Mouse (Mus musculus): Measurements from ENCODE around the gene Nsun4. TPM values are rescaled to one million over a fixed set of nuclear protein-coding genes. Genes with fewer than 3 reads are reported as not detected.
A peak's percentile ranks its signal among the peaks of the same experiment; 100 is the strongest.

Nsun4 gene
- polyA plus RNA-seq, 1 experiment from 2014 or later = 19.5 TPM

GRCm38 (mm10) chr4:115984967-115985366, 68.7 kb downstream of the Nsun4 start:
- Histone ChIP-seq H3K9ac (ENCODE audit: low read depth, low read length) (no peak overlapping the region), H3K36me3 (ENCODE audit: control insufficient read depth, insufficient read depth, low read length) (no peaks in the 10 kb centered on the region), H3K27me3 (replicated peaks; ENCODE audit: control insufficient read depth, insufficient read depth, low read length) (peaks cover 14% of the 10 kb centered on the region), H3K9me3 (ENCODE audit: control insufficient read depth, low read length) (no peaks in the 10 kb centered on the region), H3K4me2 (no peak overlapping the region), H3K27ac (ENCODE audit: low read depth, low read length) (no peak overlapping the region), H3K4me1 (replicated peaks; ENCODE audit: control insufficient read depth, insufficient read depth, low read length) (no peaks in the 10 kb centered on the region), H3K4me3 (ENCODE audit: low read depth, low read length) (no peak overlapping the region)
- no peak for DNase-seq (ENCODE audit: low spot score)
- 30% methylated on average over 8 of the region's 8 CpGs for WGBS
- no peak for ATAC-seq (replicated peaks; ENCODE audit: low FRiP score)

- H3K4me1 ChIP-seq (replicated peaks; ENCODE audit: control insufficient read depth, insufficient read depth, low read length) = 0 out of 2 replicates have a peak, but pooled peaks cover 2% of the 10 kb centered on the region
- no peaks in the 10 kb centered on the region for H3K9me3 ChIP-seq (ENCODE audit: control insufficient read depth, low read length)
- H3K27ac ChIP-seq (ENCODE audit: low read depth, low read length) = no peak overlapping the region
- peaks cover 22% of the 10 kb centered on the region for H3K27me3 ChIP-seq (replicated peaks; ENCODE audit: control insufficient read depth, insufficient read depth, low read length)
- no peaks in the 10 kb centered on the region for H3K36me3 ChIP-seq (ENCODE audit: control insufficient read depth, insufficient read depth, low read length)
- H3K4me3 ChIP-seq (ENCODE audit: low read depth, low read length) = no peak overlapping the region
- ATAC-seq (replicated peaks; ENCODE audit: low FRiP score) = peak; percentile 35; the same call in 1 of the 2 replicates
- peak; percentile 81 for DNase-seq (ENCODE audit: low spot score)
- no peak overlapping the region for H3K9ac ChIP-seq (ENCODE audit: low read depth, low read length)
- WGBS = 2% methylated on average over 13 of the region's 13 CpGs
- H3K4me2 ChIP-seq = peak overlapping the region; percentile 11; the same call in 1 of the 2 replicates
These were observed 69.6 kb downstream of the Nsun4 start for GRCm38 (mm10) chr4:115984111-115984510.

Other genes with a start within 250 kb of the Nsun4 start
- gene Mob3c, start 225.8 kb downstream of the Nsun4 start, polyA plus RNA-seq (2014; fragmentation: Nextera tagmentation; extraction: Ambion mirVana) = 9.7 and 9.8 TPM in 2 replicates
- gene Mknk1, start 214.7 kb downstream of the Nsun4 start, polyA plus RNA-seq (2014; fragmentation: Nextera tagmentation; extraction: Ambion mirVana) = 43.8 and 46.9 TPM in 2 replicates
- gene Kncn, start 169.5 kb downstream of the Nsun4 start, polyA plus RNA-seq (2014; fragmentation: Nextera tagmentation; extraction: Ambion mirVana) = not detected in 2 replicates
- not detected in 2 replicates for gene 6430628N08Rik, start 163.2 kb downstream of the Nsun4 start, polyA plus RNA-seq (2014; fragmentation: Nextera tagmentation; extraction: Ambion mirVana)
- gene Dmbx1, start 114.0 kb downstream of the Nsun4 start, polyA plus RNA-seq (2014; fragmentation: Nextera tagmentation; extraction: Ambion mirVana) = not detected in 2 replicates
- gene Faah, start 36.0 kb downstream of the Nsun4 start, polyA plus RNA-seq (2014; fragmentation: Nextera tagmentation; extraction: Ambion mirVana) = 3.9 and 4.7 TPM in 2 replicates
- gene Uqcrh, start 21.2 kb upstream of the Nsun4 start, polyA plus RNA-seq (2014; fragmentation: Nextera tagmentation; extraction: Ambion mirVana) = 483 and 529 TPM in 2 replicates
- 67.6 and 70.8 TPM in 2 replicates for gene Lrrc41, start 21.4 kb upstream of the Nsun4 start, polyA plus RNA-seq (2014; fragmentation: Nextera tagmentation; extraction: Ambion mirVana)
- gene Rad54l, start 69.8 kb upstream of the Nsun4 start, polyA plus RNA-seq (2014; fragmentation: Nextera tagmentation; extraction: Ambion mirVana) = 59.4 and 61.7 TPM in 2 replicates
- 32.8 and 37.7 TPM in 2 replicates for gene Pomgnt1, start 70.0 kb upstream of the Nsun4 start, polyA plus RNA-seq (2014; fragmentation: Nextera tagmentation; extraction: Ambion mirVana)
- 0.64 and 1.1 TPM in 2 replicates for gene Lurap1, start 97.5 kb upstream of the Nsun4 start, polyA plus RNA-seq (2014; fragmentation: Nextera tagmentation; extraction: Ambion mirVana)
- 0.11 TPM in 1 of 2 replicates, not detected in the other for gene Tspan1, start 113.7 kb upstream of the Nsun4 start, polyA plus RNA-seq (2014; fragmentation: Nextera tagmentation; extraction: Ambion mirVana)
- not detected in 2 replicates for gene 1700042G07Rik, start 119.5 kb upstream of the Nsun4 start, polyA plus RNA-seq (2014; fragmentation: Nextera tagmentation; extraction: Ambion mirVana)
- gene Gm49337, start 119.5 kb upstream of the Nsun4 start, polyA plus RNA-seq (2014; fragmentation: Nextera tagmentation; extraction: Ambion mirVana) = not detected in 2 replicates
- 6.3 and 6.7 TPM in 2 replicates for gene Pik3r3, start 167.7 kb upstream of the Nsun4 start, polyA plus RNA-seq (2014; fragmentation: Nextera tagmentation; extraction: Ambion mirVana)